Mouse (Mus musculus): ENCODE results near the gene Zfp941. TPM values are rescaled to one million over a fixed set of nuclear protein-coding genes. Genes with fewer than 3 reads are reported as not detected.

Zfp941 gene
- polyA plus RNA-seq (2012; rRNA removed) = 0.15 and 0.20 TPM in 2 replicates

DNA sequence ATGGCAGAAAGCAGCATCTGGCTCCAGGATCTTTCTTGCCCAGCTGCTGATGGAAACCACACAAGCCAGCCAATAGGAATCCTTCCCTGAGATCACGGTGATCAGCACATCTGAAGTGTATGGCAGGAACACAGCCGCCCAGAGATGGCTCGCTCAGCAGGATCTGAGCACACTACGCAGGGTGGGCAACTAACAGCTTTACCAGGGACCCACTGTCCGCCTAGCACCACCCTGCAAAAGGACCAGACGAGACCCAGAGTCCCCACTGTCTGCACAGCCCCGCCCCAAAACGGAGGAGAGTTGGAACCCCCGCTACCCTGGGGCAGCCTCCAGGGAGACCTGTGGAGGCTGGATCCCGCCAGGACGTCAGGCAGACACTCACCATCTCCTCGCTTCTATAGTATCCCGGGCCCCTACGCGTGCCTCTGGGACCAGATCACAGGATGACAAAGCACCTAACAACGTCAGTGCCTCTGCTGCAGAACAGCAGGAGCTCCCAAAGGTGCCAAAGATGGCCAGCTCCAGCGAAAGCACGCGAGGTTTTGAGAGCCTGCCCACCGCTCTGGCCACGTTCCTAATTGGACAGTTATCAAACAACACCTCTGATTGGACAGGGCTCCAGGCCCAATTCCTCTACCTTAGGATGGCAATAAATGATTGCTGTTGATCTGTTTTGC, at the start of gene Zfp941:
Gene Zfp941, minus strand, starts transcription at position 526 of the 677 bp plus-strand sequence.
- no peak for DNase-seq (ENCODE audit: low read depth, low spot score)
- WGBS = 4% methylated on average over 21 of the region's 21 CpGs

DNA sequence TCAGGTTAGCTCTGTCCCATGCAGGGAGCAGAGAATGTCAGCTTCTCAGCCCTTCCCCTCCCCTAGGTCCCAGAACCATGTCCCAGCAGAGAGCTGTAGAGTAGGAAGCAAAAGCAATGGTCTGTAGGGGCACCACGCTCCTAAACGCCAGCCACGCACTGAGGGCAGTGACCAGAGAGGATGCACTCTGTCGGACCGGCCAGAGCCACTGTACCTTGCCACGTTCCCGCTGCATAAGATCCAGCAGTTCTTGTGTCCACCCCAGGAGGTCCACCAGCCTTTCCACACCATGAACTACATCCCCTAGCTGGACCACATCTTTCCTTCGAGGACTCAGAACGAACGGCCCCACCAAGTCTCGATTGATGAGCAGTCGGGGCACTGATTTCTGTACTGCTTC, 42.8 kb upstream of the Zfp941 start:
- 92% methylated on average over 12 of the region's 12 CpGs for WGBS
- no peak for DNase-seq (ENCODE audit: low read depth, low spot score)

DNA sequence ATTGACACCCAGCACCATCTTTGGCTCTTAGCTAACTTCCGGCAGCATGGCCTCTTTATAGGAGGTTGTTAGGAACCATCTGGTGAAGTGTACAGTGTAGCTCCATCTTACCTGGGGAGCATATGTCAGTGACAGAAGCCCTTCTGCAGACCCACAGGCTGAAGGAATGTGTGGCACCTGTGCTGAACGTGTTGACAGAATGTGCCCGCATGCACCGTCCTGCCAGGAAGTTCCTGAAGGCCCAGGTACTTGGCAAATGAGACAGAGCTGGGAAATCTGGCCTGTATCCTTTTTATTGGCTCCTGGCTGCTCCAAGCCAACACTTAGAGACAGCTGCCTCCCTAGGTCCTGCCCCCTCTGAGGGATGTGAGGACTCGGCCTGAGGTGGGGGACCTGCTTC, 38.8 kb upstream of the Zfp941 start:
- no peak for DNase-seq (ENCODE audit: low read depth, low spot score)
- 77% methylated on average over 5 of the region's 5 CpGs for WGBS

DNA sequence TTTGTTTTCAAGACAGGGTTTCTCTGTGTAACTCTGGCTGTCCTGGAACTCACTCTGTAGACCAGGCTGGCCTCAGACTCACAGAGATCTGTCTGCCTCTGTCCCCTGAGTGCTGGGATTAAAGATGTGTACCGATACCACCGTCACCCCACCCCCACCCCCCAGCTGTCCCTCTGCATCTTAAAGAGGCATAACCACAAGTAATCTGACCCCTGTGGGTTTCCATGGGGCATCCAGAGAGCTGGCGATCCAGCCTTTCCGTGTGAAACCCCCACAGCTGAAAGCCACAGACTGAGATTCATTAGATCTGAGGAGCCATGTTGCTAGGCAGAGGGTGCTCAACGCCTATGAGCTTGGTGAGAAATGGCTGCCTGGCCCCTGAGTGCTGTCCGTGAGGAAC, 38.0 kb upstream of the Zfp941 start:
- no peak for DNase-seq (ENCODE audit: low read depth, low spot score)
- WGBS = 79% methylated on average over 6 of the region's 6 CpGs

DNA sequence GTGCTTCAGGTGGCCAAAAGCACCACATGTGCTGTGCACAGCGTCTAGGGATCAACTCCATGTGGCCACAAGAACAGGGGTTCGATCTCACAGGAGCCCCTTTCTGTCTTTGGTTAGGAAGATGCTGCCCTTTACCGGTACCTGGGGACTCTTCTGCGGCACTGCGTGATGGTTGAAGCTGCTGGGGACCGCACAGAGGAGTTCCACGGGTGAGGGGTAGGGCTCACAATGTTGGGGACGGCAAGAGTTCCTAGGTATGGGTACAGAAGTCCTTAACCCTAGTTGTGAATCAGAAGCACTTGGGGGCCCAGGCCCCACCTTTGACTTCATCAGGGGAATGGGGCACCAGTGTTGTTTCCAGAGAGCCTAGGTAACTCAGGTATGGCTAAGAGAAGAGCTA, 36.8 kb upstream of the Zfp941 start:
- 93% methylated on average over 8 of the region's 8 CpGs for WGBS
- DNase-seq (ENCODE audit: low read depth, low spot score) = no peak

DNA sequence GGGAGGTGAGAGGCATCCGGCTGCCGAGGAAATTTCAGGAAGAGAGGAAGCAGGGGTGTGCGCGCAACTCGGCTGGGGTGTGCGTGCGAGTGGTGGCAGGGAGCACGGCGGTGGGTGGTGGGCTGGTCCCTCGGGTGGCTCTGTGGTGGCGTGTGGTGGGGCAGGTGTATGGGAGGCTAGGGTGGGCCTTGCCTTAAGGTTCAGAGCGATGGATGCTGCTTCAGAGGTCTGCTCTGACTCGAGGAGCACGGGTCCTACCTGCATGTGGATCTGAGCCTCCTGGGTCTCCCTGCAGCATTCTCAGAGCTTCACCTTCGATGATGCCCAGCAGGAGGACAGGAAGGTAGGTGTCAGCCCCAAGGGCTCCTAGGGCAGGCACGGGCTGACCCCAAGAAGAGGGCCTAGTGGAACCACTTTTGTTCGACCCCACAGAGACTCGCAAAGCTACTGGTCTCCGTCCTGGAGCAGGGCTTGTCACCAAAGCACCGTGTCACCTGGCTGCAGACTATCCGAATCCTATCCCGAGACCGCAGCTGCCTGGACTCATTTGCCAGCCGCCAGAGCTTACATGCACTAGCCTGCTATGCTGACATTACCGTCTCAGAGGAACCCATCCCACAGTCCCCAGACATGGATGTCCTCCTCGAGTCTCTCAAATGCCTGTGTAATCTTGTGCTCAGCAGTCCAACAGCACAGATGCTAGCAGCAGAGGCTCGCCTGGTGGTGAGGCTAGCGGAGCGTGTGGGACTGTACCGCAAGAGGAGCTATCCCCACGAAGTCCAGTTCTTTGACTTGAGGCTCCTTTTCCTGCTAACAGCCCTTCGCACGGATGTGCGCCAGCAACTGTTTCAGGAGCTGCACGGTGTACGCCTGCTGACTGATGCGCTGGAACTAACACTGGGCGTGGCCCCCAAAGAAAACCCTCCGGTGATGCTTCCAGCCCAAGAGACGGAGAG, 35.9 kb upstream of the Zfp941 start, which contains the start of gene Bet1l:
Gene Bet1l, minus strand, starts transcription at position 28 of the 956 bp plus-strand sequence.
- DNase-seq (ENCODE audit: low read depth, low spot score) = no peak
- WGBS = 16% methylated on average over 40 of the region's 40 CpGs

DNA sequence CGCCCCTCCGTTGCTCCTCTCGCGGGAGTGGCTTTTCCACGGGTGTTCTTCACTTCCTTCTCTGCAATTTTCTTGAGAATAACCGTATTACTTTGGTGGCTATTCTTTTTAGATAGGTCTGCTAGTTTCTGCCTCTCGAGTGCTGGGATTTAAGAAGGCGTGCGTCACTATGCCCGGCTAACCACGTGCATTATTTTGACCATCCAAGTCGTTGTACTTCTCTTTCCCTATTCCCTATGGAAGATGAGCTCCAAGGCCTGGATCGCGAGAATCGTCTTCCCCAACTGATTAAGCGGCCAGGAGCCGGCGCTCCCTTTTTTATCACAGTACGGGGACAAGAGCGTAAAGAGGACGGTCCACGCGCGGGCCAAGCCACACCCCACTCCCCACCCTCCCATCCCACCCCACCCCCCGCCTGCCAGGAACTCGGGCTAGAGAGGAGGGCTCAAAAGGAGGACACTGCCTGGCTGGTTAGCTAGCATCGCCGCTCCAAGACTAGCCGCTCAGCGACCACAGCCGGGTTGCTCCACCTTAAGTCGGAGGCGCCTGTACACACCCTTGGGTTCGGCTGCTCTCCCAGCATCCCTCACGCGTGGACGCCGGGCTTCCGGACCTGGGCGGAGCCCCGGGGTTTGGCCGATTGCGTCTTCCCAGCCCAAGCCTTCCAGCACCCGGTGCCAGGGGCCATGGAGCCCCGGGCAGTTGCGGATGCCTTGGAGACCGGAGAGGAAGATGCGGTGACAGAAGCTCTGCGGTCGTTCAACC, 35.0 kb upstream of the Zfp941 start, which contains the start of gene Ric8a:
Gene Ric8a, plus strand, starts transcription at position 173 of the 765 bp plus-strand sequence.
- DNase-seq (ENCODE audit: low read depth, low spot score) = peak; percentile 73
- under 1% methylated on average over 50 of the region's 50 CpGs for whole genome bisulfite sequencing

DNA sequence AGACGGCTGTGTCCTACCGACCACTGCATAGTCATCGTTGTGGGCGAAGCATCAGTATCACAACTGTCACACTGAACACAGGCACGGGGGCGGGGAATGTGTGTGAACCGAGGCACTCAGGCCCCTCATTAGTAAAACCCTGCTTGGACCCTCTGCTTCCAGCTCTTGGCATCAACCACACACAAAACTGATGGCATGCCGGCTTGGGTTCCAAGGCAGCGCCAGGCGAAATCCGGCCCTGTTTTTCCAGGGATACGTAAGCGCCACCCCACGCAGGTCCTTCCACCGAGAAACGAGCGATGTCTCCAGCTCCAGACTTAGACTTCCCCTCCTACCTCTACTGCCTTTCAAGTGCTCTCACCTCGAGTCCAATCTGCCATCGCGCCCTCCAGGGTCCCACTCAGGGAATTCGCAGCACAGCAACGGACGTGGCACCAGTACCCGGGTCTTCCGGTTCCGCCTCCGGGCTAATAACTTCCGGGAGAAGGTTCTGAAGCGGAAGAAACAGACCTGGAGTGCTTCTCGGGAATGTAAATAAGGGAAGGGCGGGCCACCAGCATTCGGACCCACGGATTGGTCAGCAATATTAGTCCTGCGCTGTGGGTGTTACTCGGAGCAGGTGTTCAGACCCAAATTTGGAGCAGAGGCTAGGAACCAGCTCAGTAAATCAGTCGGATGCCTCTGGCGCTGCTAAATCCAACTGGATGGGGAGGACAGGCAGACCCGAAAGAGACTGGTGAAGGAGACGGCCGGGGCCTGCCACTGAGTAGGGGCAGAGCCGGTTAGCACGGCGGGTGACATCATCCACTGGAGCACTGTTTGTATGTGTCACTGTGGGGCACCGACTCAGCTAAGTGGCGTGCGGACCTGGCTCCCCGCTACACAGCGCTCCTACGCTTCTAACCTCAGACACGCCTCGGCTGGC, 34.1 kb upstream of the Zfp941 start, which contains the start of gene Gm45785:
Gene Gm45785, minus strand, starts transcription at position 472 of the 925 bp plus-strand sequence.
- DNase-seq (ENCODE audit: low read depth, low spot score) = peak; percentile 92
- WGBS = under 1% methylated on average over 51 of the region's 51 CpGs

DNA sequence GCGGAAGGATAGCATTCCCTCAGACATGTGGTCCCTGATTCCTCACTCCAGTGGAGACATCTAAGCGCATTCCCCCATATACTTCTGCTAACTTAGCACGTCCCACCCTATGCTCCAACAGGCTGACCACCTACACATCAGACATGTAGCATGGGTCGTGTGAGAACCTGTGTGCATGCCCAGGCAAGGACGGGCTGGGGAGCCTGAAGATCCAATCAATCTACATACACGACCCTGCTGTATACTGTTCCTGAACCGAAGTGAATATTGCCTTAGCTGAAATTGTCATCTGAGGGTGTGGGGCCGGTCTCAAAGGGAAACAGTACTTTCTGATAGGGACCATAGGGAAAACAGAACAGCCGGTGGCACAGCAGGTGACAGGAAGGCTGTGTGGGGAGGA, 33.2 kb upstream of the Zfp941 start:
- DNase-seq (ENCODE audit: low read depth, low spot score) = no peak
- WGBS = 55% methylated on average over 9 of the region's 9 CpGs

DNA sequence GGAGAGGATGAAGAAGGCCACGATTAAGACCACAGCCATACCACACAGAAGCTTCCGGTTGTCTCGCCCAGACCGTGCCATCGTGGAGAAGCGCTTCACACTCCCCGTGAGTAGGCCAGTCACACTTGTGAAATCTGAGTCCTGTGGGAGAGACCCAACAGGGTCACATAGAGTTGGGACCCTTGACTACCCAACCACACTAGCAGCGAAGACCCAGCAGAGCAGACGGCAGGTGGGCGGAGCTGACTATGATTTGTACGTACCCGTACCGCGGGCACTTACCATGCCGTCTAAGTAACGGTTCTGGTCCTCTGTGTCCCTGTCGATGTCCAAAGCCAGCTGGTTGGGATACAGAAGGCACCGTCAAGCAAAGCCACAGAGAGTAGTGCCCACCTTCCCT, 32.5 kb upstream of the Zfp941 start:
- 93% methylated on average over 18 of the region's 18 CpGs for WGBS
- no peak for DNase-seq (ENCODE audit: low read depth, low spot score)

DNA sequence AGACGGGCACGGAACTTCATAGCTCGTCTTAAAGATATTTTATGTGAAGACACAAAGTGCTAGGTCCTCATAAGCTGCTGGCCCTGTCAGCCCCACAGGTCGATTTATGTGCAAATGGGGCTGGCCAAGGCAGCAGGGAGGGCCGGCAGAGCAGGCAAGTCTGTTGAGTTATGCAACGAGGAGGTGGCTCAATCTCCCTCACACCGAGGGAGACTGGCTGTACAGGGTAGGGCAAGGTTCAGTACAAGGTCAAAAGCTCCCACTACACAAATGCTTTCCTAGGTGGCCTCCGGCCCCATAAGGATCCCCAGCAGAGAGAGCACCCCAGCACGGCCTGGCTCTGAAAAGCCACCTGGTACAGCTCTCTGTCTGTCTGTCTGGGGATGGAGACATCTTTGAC, 31.4 kb upstream of the Zfp941 start:
- WGBS = 74% methylated on average over 9 of the region's 9 CpGs
- DNase-seq (ENCODE audit: low read depth, low spot score) = no peak

DNA sequence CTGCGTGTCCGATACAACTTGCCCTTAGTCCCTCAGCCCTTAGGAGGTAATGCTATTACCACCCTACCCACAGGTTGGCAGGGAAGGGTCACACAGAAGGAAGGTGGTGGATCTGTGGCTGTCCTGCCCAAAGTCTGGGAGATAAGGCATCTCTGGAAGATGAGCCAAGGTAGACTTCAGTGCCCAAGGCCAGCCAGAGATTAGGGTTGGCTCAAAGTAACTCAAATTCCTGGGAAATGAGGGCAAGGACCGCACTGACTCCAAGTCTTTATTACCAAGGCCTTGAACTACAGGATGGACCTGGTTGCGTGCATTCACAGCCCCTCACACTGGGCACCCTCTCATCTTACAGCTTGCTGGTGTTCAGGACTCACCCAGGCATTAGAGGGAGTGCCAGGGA, 29.9 kb upstream of the Zfp941 start:
- WGBS = 97% methylated on average over 4 of the region's 4 CpGs

DNA sequence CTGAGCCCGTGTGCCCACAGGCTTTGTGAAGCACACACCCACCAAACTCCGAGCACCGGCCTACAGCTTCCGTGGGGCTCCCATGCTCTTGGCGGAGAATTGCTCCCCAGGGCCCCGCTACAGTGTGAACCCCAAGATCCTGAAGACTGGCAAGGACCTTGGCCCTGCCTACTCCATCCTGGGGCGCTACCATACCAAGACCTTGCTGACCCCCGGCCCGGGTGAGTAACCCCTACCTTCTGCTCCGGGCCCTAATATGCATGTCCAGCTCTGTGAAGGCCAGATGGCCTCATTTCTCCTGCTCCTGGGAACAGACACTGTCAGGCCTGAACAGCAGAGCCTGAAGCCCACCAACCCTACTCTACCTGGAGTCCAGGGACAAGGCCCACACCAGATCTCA, 26.6 kb upstream of the Zfp941 start:
- WGBS = 92% methylated on average over 10 of the region's 10 CpGs
- DNase-seq (ENCODE audit: low read depth, low spot score) = no peak

More for the DNA sequence above, 29.9 kb upstream of the Zfp941 start:
- no peak for DNase-seq (ENCODE audit: low read depth, low spot score)

DNA sequence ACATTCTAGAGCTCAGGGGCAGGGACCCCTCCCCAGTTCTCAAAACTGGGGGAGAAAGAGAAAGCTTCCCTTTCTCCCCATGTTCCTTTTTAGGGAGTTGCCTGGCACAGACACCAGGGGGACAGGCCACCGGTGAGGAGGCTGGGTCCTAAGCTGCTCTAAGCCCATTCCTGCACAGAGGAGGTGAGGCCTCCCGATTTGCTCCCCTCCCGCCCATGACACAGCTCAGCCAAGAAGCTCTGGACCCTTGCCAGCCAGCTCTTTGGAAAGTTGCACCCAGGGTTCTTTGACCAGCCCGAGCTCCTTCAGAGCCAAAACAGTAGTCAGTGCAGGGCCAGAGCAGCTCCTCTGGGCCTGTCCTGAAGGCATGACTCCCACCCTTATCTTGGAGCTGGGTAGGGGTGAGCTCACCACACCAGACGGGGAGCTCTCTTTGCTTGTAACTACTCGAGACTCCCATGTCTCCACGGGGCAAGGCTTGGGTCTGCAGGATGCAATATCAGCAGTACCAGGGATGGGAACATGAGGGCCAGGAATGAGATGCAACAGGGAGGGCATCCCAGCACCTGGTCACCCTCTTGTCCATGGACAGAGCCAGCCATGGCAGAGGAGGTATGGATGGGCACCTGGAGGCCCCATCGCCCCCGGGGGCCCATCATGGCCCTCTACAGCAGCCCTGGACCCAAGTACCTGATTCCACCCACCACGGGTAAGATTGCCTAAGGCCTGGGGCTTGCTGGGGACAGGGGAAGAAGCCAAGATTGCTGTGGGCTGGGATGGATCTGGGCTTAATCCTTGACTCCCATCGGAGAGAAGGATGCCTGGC, 26.0 kb upstream of the Zfp941 start, which contains the start of gene Odf3:
Gene Odf3, plus strand, starts transcription at position 51 of the 826 bp plus-strand sequence.
- 50% methylated on average over 11 of the region's 11 CpGs for WGBS
- no peak for DNase-seq (ENCODE audit: low read depth, low spot score)

DNA sequence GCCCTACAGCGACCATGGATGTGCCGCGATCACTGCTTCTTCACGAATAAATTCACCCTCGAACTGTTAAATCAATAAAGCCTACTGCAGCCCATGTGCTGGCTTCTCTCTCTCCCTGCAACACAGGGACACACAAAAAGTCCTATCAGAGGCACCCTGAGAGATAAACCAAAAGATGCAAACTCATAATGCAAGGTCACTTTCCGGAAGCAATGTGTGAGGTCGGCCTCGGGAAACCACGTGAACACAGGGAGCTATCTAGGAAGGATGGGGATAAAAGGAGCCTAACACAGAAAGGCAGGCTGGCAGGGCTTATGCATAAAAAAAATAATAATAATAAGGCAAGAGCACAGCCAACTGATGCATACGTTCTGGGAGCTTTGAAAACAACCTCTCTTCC, 24.7 kb upstream of the Zfp941 start:
- DNase-seq (ENCODE audit: low read depth, low spot score) = no peak
- 82% methylated on average over 10 of the region's 10 CpGs for WGBS

DNA sequence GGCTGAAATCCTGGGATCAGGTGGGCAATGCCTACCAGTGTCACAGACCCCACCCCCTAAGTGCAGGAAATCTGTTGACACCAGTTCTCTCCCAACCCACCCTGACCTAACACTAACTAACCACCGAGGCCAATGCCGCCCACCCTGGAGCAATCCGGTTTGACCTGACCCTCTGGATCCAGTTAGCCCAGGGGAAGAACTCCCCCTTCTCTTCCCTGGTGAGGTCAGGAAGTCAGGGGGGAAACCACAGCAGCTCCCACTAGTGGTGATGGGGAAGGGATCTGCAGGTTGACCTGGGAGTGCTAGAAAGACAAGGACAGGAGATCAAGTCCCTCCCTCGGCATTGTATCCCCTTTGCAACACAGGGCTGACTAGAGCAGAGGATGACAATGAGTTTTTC, 23.7 kb upstream of the Zfp941 start:
- no peak for DNase-seq (ENCODE audit: low read depth, low spot score)
- WGBS = 56% methylated on average over 4 of the region's 4 CpGs

DNA sequence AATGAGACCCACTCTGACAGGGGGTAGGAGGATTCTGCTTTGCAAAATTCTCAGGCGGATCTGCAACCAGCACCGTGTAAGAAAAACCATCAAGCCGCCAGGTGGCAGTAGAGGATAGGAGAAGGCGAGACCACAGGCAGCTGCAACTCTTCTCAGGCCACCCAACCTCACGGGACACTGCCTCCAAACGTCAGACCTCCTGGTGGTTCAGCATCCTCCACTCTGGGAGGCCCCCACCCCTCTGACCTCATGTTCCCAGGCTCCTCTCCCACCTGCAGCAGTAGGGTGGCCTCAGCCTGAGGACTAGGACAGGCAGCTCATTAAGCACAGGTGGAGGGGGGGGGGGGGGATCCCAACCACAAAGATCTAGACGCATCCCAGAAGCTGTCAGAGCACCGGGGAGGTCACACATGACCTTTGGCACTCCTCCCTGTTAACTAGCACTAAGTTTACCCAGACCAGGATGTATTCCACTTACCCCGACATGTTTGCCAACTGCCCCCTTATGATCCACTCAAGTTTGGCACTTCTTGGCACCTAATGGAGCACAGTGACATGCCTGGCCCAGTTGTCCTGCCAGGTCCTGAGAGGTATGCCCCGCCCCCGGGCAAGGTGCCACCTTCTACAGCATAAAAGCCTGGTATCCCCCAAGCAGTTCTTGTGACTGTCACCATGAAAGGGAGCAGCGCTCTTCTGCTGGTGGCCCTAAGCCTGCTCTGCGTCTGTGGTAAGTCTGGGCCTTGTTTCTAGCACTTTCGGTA, 23.1 kb upstream of the Zfp941 start, which contains the start of gene Scgb1c1:
Gene Scgb1c1, plus strand, starts transcription at position 643 of the 761 bp plus-strand sequence.
- WGBS = 22% methylated on average over 14 of the region's 14 CpGs
- DNase-seq (ENCODE audit: low read depth, low spot score) = no peak
